Mouse (Mus musculus): ENCODE results near the gene Hivep1. TPM values are rescaled to one million over a fixed set of nuclear protein-coding genes. Genes with fewer than 3 reads are reported as not detected.

Gene Hivep1
- total RNA-seq, 2 experiments from 2014 or later, result 53.9 TPM

- peak; percentile 46 to 61 for DNase-seq (ENCODE audit: low spot score in 2 of 2)
- intact Hi-C loops (cut with DNase I), result loop anchor here (2.0 to 10.0 kb wide), 2 partner anchors 70 to 410 kb away; no protein-coding TSS in a partner anchor
These were observed 123.1 kb downstream of the Hivep1 start for GRCm38 (mm10) chr13:42174827-42175420.

DNA sequence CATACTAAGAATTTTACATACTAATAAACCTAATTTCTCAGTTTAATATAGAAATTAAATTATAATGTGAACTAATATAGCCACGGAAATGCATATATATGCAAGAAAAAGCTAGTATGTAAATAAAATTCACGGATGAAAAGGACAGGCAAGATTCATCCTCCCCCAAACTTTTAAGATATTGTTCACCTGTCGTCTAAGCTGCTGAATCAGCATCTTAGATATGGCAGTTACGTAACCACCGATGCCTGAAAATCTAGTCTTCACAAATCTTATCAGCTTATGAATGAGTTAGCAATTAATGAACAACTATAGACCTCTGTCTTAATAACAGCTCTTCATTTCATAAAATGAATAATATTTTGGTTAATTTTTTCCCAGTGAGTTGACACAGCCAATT is 130.8 kb downstream of the Hivep1 start:
- no peak for DNase-seq (ENCODE audit: low spot score in 2 of 2)
- intact Hi-C loops (cut with DNase I), result no loop called here

- intact Hi-C loops (cut with DNase I), result no loop called here
- DNase-seq (ENCODE audit: low spot score in 2 of 2), result no peak
These were observed 132.3 kb downstream of the Hivep1 start for GRCm38 (mm10) chr13:42184131-42184530.

DNA sequence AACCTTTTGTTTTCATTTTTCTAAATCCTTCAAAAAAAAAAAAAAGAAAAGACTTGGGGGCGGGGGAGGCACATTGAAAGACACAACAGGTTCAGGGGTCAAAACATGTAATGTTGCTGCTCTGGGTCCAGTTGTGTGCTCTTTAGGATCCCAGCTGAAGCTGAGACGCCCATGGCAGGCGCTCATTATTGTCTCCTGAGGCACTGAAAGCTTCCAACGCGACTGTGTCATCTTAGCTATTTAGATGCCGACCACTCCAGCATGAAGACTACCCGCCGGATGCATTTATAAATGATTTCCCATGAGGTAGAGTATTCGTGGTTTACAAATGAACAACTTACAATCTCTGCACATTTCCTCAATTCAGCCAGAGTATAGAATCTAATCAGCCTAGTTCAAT is 141.2 kb downstream of the Hivep1 start:
- DNase-seq (ENCODE audit: low spot score in 2 of 2), result no peak
- intact Hi-C loops (cut with DNase I), result no loop called here

- intact Hi-C loops (cut with DNase I), result no loop called here
- DNase-seq (ENCODE audit: low spot score in 2 of 2), result no peak
These were observed 143.8 kb downstream of the Hivep1 start for GRCm38 (mm10) chr13:42195671-42196070.

- intact Hi-C loops (cut with DNase I), result no loop called here
- no peak for DNase-seq (ENCODE audit: low spot score in 2 of 2)
These were observed 145.8 kb downstream of the Hivep1 start for GRCm38 (mm10) chr13:42197656-42198055.

DNA sequence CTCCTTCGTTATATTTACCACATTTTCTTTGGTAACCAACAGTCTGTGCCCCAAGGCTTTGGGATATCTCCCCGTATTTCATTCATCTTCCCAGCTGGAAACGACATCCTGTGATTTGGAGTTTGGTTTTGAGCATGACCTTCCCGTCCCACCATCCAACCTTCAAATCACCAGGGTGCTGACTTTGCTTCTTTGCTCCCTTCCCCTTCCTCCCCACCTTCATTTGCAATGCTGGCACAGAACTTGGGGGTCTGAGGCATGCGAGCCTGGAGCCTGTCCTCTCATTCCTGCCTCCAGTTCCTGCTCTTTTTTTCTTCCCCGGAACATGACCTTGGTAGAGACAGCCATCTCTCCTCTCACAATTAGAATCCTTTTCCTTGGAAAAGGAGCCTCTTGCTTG is 161.7 kb downstream of the Hivep1 start:
- intact Hi-C loops (cut with DNase I), result no loop called here
- no peak for DNase-seq (ENCODE audit: low spot score in 2 of 2)

DNA sequence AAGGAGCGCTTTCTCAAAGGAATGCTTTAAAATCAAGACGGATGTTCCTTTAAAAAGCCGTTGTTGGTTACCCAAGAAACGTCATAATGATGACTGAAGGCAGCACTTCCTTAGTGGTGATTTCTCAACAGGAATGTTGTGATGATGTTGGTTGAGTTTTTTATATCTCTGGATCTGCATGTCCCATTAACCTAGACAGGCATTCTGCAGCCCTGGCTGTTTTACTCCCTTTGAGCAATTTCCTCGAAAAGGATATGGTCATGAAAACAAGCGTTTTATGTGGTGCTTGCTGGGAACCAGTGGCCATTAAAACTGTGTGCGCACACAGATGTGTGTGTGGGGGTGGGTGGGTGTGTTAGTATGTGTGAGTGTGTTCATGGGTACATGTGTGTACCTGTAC is 170.6 kb downstream of the Hivep1 start:
- intact Hi-C loops (cut with DNase I), result no loop called here
- no peak for DNase-seq (ENCODE audit: low spot score in 2 of 2)

DNA sequence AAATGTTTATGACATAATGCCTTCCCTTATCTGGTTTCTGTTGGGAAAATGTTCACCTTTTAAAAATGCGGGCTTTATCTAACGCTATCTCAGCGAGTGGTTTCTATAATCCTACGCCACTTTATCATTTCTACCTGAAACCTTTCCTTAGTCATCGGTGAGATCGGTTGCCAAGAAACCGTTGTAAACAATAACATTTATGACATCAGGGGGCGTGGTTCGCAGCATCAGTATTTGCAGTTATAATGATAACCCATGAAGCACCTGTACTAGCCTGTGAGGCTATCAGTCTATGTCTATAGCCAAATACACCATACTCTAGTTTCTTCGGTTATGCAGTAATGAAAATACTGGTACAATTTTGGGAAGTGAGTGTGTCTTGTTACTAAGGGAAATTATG is 177.0 kb downstream of the Hivep1 start:
- DNase-seq (ENCODE audit: low spot score in 2 of 2), result no peak
- intact Hi-C loops (cut with DNase I), result no loop called here

GRCm38 (mm10) chr13:42233741-42234419 is 182.1 kb downstream of the Hivep1 start:
- intact Hi-C loops (cut with DNase I), result no loop called here
- no peak for DNase-seq (ENCODE audit: low spot score in 2 of 2)

DNA sequence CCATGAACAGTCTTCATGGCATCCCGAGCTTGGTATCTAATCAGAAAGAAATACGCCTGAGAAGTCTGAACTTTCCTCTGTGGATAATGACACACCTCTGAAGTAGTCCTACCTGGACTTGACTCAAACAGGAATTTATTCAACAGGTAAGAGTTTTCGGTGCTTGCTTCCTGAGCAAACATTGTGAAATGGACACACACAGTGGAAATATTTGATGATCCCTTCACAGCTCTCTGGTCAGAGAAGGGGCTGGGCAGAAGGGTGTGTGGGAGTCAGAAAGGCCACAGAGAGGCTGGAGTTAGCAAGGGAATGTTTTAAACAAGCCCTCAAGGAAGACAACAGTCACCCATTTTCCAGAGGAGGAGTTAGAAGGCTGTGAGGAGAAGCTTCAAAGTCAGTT is 186.7 kb downstream of the Hivep1 start:
- no peak for DNase-seq (ENCODE audit: low spot score in 2 of 2)
- intact Hi-C loops (cut with DNase I), result no loop called here

DNA sequence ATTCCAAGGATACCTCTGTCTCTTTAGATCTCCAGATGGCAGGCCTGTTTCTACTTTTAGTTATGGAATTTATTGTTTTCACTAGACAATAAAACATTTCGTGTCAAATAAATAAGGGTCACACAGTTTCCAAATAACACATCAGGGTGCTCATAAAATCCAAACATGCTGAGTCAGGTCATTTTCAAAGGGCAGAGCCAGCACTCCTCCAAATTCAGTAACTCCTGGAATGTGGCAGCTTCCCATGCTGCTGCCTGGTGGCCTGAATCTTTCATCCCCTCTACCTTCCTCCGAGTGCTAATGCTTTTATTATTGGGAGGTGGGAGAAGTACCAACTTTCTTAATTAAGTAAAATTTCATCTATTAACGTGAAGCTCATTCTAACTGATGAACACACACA is 190.3 kb downstream of the Hivep1 start:
- intact Hi-C loops (cut with DNase I), result loop anchor here (5.0 to 10.0 kb wide), 2 partner anchors 187 to 600 kb away; partner anchors contain the start of gene Hivep1
- DNase-seq (ENCODE audit: low spot score in 2 of 2), result no peak

Other genes with a start within 250 kb of the Hivep1 start
- gene Adtrp, start 204.3 kb upstream of the Hivep1 start, total RNA-seq (2021), result 1 to 10 TPM in 1 of 2 experiments, under 1 TPM in 1; 0.22 to 1.2 TPM
- gene Edn1, start 249.5 kb downstream of the Hivep1 start, total RNA-seq (2021), result 1 to 10 TPM; 4.0 to 4.2 TPM